Mouse (Mus musculus): ENCODE results near the gene Tlk2.

Gene Tlk2

GRCm38 (mm10) chr11:105161411-105161810 is 17.2 kb upstream of the Tlk2 start:
- ATAC-seq (ENCODE audit: low TSS enrichment) = no peak

DNA sequence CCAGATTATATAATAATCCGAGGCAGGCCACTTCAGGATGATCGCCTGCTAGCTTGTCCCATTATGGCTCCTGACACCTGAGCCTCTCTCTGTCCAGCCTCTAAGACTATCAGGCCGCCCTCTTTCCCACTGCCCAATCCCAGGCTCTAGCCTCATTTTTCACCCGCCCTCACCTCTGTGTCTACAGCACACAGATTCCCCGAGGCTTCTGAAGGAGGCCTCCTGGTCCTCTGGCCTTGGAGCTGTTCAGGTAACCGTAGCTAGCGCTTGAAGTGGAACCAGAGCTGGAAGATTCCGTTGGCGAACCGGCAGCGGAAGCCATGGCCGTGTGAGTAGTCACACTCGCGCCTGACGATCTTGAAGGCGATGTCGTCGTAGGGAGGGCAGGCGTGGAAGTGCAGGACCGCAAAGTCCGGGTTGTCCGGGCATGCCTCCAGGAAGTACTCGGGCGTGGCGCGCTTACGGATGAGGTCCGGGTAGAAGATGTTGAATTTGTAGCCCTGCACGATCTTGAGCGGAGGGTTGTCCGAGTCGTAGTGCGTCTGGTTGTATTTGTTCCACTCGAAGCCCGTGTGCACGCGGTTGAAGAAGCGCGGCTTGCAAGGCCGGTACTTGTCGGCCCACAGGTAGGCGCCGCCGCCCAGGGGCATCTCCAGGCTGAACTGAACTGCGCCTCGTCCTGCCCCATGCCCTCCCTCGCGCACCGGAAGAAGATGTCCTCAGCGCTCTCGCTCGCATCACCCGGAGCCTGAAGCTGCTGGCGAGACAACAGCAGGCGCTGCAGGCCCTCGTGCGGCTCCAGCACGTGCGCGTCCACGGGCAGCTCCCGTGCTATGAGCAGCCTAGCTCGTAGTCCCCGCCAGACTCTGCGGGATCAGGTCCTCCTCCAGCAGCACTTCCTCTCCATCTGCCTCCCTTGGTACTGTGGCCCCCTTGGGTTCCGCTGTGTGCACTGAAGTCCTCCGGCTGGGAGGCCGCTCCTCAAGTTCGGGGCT is 13.8 kb upstream of the Tlk2 start:
- ATAC-seq (ENCODE audit: low TSS enrichment) = no peak

DNA sequence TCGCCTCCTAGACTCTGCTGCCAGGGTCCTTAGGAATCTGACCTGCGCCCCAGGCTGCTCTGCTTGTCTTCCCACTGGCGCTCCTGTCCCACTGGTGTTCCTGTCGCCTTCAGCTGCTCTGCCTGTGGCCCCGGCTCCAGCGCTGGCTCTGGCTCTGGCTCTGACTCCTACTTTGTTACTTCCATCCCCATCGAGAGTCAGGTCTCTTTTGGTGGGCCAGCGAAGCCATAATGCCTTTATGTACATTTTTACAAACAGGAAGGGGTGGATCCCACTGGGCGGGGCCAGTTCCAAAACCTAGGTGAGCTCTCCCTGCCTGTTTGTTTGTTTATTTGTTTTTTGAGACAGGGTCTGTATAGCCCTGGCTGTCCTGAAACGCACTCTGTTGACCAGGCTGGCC is 11.8 kb upstream of the Tlk2 start:
- no peak for ATAC-seq (ENCODE audit: low TSS enrichment)

GRCm38 (mm10) chr11:105179523-105179922 is 916 bp downstream of the Tlk2 start:
- ATAC-seq (ENCODE audit: low TSS enrichment) = no peak

- ATAC-seq (ENCODE audit: low TSS enrichment) = peak; percentile 44
Measured at GRCm38 (mm10) chr11:105180471-105181091, 2.0 kb downstream of the Tlk2 start.

GRCm38 (mm10) chr11:105181126-105181637 is 2.6 kb downstream of the Tlk2 start:
- ATAC-seq (ENCODE audit: low TSS enrichment) = peak; percentile 81

- ATAC-seq (ENCODE audit: low TSS enrichment) = peak; percentile 31; the same call in 1 of the 2 replicates
Measured at GRCm38 (mm10) chr11:105181689-105182460, 3.3 kb downstream of the Tlk2 start.

GRCm38 (mm10) chr11:105182461-105182855 is 3.9 kb downstream of the Tlk2 start:
- no peak for ATAC-seq (ENCODE audit: low TSS enrichment)

DNA sequence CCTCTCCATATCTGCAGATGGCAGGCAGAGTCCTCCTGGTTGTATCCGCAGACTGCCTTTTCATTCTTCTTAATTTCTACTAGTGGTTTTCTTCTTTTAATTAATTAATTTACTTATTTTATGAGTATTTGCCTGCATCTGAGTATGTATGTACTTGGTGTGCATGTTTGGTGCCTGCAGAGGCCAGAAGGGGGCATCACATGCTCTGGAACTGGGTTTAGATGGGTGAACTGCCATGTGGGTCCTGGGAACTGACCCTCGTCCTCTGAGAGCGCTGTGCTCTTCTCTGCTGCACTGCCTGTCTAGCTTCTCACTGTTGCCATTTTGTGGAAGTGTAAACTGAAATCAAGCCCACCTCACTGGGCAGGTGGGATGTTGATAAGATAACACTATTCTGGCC is 6.1 kb downstream of the Tlk2 start:
- no peak for ATAC-seq (ENCODE audit: low TSS enrichment)

GRCm38 (mm10) chr11:105192186-105192585 is 13.6 kb downstream of the Tlk2 start:
- no peak for ATAC-seq (ENCODE audit: low TSS enrichment)

DNA sequence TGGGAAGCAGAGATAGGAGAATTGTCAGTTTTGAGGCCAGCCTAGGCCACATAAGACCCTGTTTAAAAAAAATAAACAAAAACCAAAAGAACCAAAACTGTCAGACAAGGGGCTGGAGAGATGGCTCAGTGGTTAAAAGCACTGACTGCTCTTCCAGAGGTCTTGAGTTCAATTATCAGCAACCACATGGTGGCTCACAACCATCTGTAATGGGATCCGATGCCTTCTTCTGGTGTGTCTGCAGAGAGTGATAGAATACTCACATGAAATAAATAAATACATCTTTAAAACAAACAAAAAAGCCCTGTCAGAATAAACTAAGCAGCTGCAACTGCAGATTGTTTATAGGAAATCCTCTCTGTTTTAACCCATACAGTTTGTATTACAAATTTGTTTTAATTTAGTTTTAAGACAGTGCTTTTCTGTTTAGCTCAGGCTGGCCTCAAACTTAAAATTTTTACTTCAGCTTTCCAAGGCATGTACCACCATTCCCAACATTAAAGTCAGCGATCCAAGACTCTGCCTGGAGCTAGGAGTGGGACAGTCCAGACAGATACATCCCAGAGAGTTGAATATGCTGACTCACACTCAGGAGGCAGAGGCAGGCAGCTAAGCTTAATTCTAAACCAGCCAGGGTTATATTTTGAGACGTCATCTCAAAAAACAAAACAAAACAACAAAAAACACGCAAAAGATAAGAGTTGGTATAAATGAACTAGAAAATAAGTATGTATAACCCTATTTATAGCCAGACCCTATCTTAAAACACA is 18.5 kb downstream of the Tlk2 start:
- ATAC-seq (ENCODE audit: low TSS enrichment) = no peak

DNA sequence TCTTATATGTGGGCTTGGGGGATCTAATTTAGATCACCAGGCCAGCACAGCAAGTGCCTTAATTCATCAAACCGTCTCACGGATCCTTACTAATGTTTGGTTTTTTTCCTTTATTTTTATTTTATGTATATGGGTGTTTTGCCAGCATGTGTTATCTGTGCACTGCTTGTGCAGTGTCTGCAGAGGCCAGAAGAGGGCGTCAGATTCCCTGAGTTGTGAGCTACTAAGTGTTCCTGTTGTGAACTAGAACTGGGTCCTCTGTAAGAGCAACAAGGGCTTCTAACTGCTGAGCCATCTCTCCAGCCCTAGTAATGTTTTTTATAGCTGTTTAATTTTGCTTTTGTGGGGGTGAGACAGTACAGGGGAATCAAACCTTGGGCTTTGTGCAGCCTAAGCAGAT is 23.8 kb downstream of the Tlk2 start:
- ATAC-seq (ENCODE audit: low TSS enrichment) = no peak

DNA sequence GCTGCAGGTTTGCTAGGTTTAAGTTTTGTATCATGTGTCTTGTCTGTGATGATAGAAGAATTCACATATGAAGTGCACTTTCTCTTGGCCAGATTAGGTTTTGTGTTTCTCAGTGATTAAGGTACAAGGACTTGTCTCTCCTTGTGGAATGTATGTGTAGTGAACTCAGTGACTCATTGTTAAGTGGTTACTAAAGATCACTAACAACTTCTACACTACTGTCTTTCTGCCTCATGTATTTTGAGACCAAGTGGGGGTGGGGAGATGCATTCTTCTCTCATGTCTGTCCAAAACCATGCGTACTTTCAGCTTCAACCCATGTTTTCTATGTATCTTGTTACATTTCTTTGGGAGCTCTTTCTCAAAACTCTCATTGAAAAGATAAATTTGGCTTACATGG is 31.4 kb downstream of the Tlk2 start:
- ATAC-seq (ENCODE audit: low TSS enrichment) = no peak

GRCm38 (mm10) chr11:105214257-105214656 is 35.6 kb downstream of the Tlk2 start:
- no peak for ATAC-seq (ENCODE audit: low TSS enrichment)

- no peak for ATAC-seq (ENCODE audit: low TSS enrichment)
Measured at GRCm38 (mm10) chr11:105217771-105218170, 39.2 kb downstream of the Tlk2 start.

DNA sequence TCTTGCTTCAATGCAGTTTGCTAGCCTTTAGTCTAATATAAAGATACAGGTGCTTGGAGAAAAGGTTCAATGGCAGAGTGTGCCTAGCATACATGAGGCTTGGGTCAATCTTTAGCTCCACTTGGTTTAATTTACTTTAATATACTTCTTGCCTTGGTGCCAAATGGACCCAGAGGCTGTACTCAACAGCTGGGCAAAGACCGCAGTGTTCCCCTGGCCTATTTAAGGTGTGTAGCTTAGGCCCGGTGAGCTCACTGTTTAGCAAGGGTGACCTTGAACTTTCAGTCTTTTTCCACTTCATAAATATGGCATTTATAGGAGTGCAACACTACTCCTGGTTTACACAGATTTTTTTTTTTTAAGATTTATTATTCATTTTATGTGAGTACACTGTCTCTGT is 55.9 kb downstream of the Tlk2 start:
- ATAC-seq (ENCODE audit: low TSS enrichment) = no peak

DNA sequence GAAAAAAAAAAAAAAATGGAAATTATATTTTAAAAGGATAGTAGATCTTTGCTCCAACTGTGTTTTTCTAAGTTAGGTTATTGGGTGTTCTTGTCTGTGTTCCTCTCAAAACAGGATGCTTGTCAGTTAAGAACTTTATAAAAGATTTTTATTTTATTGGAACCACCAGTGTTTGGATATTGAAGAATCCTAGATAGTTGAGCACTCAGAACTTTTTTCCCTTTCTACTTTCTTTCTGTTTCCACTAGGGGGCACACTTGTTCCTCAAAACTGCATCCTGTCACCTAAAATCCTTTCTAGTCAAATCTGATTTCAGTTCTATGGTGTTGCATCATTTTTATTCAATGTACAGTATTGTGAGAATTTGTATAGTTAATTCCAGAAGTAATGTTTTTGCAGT is 62.4 kb downstream of the Tlk2 start:
- ATAC-seq (ENCODE audit: low TSS enrichment) = 0 out of 2 replicates have a peak, but pooled peaks have one; percentile 34

DNA sequence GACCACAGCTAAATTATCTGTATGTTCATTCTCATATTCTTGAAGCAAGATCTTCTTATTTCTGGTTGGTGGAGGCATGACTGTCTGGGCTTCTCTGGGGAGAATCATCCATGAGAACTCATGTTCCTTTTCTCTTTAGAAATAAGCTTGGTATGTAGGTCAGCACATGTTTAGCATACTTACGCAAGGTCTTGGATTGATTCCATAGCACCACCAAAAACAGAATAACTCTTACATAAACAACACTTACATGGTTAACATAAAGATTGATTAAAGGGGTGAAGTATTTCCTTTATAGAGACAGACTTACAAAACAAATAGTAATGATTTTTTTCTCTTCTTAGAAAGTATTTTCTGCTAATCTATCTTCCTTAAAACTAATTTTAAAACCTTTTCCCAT is 67.8 kb downstream of the Tlk2 start:
- peak; percentile 79 for ATAC-seq (ENCODE audit: low TSS enrichment)

- peak; percentile 32; the same call in 1 of the 2 replicates for ATAC-seq (ENCODE audit: low TSS enrichment)
Measured at GRCm38 (mm10) chr11:105246785-105247184, 68.2 kb downstream of the Tlk2 start.

DNA sequence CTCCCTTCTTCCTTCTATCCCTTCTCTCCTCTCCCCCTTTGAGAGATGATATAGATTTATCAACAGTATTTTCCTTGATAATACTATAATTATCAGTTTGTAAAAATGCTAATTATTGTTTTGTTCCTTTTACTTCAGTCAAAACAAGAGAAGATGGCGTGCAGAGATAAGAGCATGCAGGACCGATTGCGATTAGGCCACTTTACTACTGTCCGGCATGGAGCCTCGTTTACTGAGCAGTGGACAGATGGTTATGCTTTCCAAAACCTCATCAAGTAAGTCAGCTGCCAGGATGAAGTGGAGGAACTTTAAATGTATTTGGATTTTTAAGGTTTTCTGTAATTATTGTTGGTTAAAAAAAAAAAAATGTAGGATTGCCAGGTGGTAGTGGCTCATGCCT is 68.7 kb downstream of the Tlk2 start:
- ATAC-seq (ENCODE audit: low TSS enrichment) = no peak

- ATAC-seq (ENCODE audit: low TSS enrichment) = no peak
Measured at GRCm38 (mm10) chr11:105259733-105260132, 81.1 kb downstream of the Tlk2 start.

Data from frontal cortex, adult (tissue).